Mouse (Mus musculus): ENCODE measurements around the gene Rab5if. TPM values are rescaled to one million over a fixed set of nuclear protein-coding genes. Genes with fewer than 3 reads are reported as not detected.
"Not testable (repeated sequence)": the region's sequence is repeated elsewhere in the genome, so short reads cannot be mapped to it uniquely, and the experiment has no call there.

The Rab5if gene
- polyA plus RNA-seq, 1 experiment from 2014 or later: 311 TPM

DNA sequence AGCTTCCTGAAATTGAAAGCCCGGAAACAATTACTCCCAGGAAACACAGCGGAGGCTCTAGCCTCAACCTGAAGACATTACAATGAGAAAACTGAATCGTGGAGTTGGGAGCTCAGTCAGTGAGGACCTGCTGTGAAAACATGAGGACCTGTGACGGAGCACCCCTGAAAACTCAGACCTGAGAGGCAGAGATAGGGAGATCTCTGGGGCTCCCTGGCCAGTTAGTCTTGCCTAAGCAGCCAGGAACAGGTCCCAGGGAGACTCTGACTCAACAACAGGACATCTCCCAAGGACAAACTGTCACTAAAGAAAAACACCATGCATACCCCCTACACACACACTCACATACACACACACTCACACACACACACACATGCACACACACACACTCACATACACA is 35.4 kb downstream of the Rab5if start:
- Histone ChIP-seq H3K27me3 (replicated peaks) (no peaks in the 10 kb centered on the region), H3K4me2 (replicated peaks) (no peak overlapping the region), H3K36me3 (no peaks in the 10 kb centered on the region), H3K9ac (no peak overlapping the region), H3K4me1 (replicated peaks) (0 out of 2 replicates have a peak, but pooled peaks cover 2% of the 10 kb centered on the region), H3K4me3 (replicated peaks) (no peak overlapping the region), H3K9me3 (no peaks in the 10 kb centered on the region), H3K27ac (no peak overlapping the region)
- ATAC-seq: no peak
- 59% methylated on average over 4 of the region's 4 CpGs for WGBS

DNA sequence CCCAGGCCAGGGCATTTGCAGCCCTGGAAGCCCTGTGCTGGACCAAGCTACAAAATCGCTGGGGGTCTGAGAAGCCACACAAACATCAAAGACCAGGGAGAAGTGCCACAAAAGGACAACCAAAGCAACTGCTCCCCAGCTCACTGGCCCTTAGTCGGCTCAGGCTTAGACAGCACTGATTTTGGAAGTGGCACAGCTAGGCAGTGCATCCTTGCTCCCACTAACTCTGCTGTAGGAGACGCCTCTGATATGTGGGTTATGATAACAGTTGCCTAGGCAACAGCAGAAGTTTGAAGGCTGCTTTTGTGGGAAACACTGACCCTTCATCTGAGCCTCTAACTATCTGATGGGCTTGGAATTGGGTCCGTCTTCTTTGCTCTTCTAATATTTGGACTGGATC is 36.3 kb downstream of the Rab5if start:
- H3K27me3 ChIP-seq (replicated peaks): no peaks in the 10 kb centered on the region
- no peak overlapping the region for H3K9ac ChIP-seq
- H3K4me3 ChIP-seq (replicated peaks): no peak overlapping the region
- no peak overlapping the region for H3K27ac ChIP-seq
- no peaks in the 10 kb centered on the region for H3K9me3 ChIP-seq
- 52% methylated on average over 4 of the region's 4 CpGs for WGBS
- no peak overlapping the region for H3K4me2 ChIP-seq (replicated peaks)
- H3K4me1 ChIP-seq (replicated peaks): 0 out of 2 replicates have a peak, but pooled peaks cover 2% of the 10 kb centered on the region
- H3K36me3 ChIP-seq: no peaks in the 10 kb centered on the region
- no peak for ATAC-seq

DNA sequence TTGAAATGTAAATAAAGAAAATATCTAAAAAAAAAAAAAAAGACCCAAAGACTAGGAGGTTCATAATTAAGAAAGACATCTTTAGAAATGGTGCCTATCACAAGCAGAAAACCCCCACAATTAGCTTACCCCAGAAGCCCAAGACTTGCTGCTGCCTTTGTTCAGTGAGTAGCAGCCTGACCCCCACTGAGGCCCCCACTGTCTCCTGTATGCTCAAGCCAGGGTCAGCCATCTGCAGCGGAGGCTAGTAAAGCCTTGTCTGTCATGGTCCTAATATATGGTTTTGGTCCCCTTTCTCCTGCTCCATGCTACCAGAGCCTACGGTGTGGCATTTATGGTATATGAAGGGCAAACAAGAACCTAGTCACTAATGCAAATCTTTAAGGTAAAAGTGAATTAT is 38.4 kb downstream of the Rab5if start:
- Histone ChIP-seq H3K4me3 (replicated peaks) (no peak overlapping the region), H3K27ac (no peak overlapping the region), H3K27me3 (replicated peaks) (no peaks in the 10 kb centered on the region), H3K9me3 (no peaks in the 10 kb centered on the region), H3K4me1 (replicated peaks) (no peaks in the 10 kb centered on the region), H3K9ac (no peak overlapping the region), H3K36me3 (no peaks in the 10 kb centered on the region), H3K4me2 (replicated peaks) (no peak overlapping the region)
- ATAC-seq: no peak
- 66% methylated on average over 2 of the region's 2 CpGs for WGBS

DNA sequence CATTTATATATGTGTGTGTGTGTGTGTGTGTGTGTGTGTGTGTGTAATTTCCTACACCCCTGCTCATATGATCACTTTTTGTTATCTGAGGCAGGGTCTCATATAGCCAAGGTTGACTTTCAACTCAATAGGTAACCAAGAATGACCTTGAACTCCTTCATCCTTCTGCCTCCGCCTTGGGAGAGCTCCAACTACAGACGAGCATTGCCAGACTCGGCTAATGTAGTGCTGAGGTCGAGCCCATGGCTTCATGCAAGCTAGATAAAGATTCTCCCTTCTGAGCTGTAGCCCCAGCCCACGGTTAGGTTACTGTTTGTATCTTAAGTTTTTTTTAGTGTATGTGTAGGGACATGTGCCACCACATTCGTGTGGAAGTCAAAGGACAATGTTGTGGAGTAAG is 39.0 kb downstream of the Rab5if start:
- H3K27ac ChIP-seq: no peak overlapping the region

DNA sequence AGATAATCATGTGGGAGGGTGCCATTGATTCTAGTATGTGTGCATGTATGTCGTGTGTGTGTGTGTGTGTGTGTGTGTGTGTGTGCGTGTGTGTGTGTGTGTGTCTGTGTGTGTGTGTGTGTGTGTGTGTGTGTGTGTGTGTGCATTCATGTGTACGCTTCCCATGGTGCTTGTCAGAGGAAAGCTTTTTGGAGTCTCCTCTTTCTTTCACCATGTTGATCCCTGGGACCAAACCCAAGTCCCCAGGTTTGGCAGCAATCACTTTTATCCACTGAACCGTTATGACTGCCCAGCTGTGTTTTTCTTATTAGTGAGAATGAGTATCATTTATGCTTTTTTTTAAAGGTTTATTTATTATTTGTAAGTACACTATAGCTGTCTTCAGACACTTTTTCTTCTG is 39.5 kb downstream of the Rab5if start:
- not testable (repeated sequence) for H3K4me1 ChIP-seq (replicated peaks); H3K27ac ChIP-seq; H3K27me3 ChIP-seq (replicated peaks); H3K36me3 ChIP-seq; H3K9ac ChIP-seq; H3K9me3 ChIP-seq; ATAC-seq; H3K4me3 ChIP-seq (replicated peaks); H3K4me2 ChIP-seq (replicated peaks)
- WGBS: 74% methylated on average over 4 of the region's 4 CpGs

More for the DNA sequence above, 39.0 kb downstream of the Rab5if start:
- Histone ChIP-seq H3K4me3 (replicated peaks) (no peak overlapping the region), H3K27me3 (replicated peaks) (no peaks in the 10 kb centered on the region), H3K4me2 (replicated peaks) (no peak overlapping the region), H3K4me1 (replicated peaks) (no peaks in the 10 kb centered on the region), H3K36me3 (no peaks in the 10 kb centered on the region), H3K9ac (no peak overlapping the region), H3K9me3 (no peaks in the 10 kb centered on the region)
- no peak for ATAC-seq
- WGBS: 61% methylated on average over 6 of the region's 6 CpGs

DNA sequence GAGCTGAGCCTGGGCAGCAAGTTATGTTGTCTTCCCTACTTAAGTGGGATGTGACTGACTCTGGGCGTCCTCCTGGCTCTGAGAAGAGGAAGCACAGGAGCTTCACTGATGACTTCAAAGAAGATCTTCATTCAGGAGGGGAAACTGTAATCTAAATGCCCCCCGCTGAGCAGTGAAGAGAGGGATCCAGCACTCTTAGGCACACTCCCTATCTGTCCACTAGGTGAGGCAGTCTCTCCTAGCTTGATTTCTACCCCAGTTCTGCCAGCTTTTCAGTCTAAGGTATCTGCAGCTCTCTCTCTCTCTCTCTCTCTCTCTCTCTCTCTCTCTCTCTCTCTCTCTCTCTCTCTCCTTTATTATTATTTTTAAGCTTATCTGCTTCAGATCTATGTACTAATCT is 40.4 kb downstream of the Rab5if start:
- Histone ChIP-seq H3K9ac (no peak overlapping the region), H3K4me1 (replicated peaks) (no peaks in the 10 kb centered on the region), H3K36me3 (no peaks in the 10 kb centered on the region), H3K27ac (no peak overlapping the region), H3K4me2 (replicated peaks) (no peak overlapping the region), H3K4me3 (replicated peaks) (no peak overlapping the region), H3K27me3 (replicated peaks) (no peaks in the 10 kb centered on the region), H3K9me3 (no peaks in the 10 kb centered on the region)
- ATAC-seq: no peak
- WGBS: 31% methylated on average over 2 of the region's 2 CpGs

DNA sequence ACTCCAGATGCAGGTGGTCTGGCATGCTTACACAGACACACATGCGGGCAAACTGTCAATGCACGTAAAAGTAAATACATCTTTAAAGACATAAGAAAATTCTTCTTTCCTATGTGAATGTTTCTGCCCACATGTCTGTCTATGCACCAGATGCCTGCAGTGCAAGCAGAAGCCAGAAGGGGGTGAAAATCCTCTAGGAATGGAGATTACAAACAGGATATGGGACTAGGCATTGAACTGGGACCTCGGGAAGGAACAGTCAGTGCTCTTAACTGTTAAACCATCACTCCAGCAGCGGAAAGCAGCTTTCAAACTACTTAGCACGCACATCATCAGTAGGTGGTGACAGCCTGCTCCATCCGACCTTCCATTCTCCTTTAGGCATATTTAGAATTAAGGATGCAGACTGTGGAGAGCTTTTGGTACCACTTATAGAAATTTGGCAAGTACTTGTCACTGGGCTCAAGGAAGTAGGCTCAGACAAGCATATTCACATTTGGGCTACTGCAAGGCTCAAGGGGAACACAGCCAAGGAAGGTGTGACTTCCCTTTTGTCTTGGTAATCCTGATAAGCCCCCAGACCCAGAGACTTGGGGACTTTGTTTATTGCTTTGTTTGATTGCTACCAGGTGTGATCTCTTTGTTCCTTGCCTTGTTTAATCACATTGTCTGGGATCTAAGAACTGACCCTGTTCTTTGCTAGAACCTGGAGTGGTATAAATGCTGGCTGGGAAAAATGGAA is 42.2 kb downstream of the Rab5if start:
- no peaks in the 10 kb centered on the region for H3K27me3 ChIP-seq (replicated peaks)
- ATAC-seq: no peak
- no peaks in the 10 kb centered on the region for H3K36me3 ChIP-seq
- no peak overlapping the region for H3K27ac ChIP-seq
- no peak overlapping the region for H3K9ac ChIP-seq
- no peak overlapping the region for H3K4me2 ChIP-seq (replicated peaks)
- H3K4me3 ChIP-seq (replicated peaks): no peak overlapping the region
- WGBS: 25% methylated on average over 6 of the region's 6 CpGs
- H3K9me3 ChIP-seq: no peaks in the 10 kb centered on the region
- H3K4me1 ChIP-seq (replicated peaks): no peaks in the 10 kb centered on the region

DNA sequence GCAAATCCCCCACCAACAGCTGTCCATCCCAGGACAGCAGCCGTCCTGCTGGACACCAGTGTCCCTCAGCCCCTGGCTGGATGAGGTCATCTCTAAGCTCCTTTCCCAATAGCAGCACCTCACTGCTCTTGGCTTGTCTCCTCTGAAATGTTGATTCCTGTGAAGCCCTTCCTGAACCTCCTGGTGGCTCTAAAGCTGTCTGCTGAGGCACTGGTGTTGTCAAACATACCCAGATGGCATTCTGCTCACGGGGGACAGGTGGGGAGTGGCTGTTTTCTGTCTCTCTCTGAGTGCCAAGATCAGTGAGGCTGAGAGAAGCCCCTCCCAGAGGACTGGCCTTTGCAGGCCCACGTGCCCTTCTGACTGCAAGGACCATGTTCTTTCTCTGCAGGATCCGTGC is 43.0 kb downstream of the Rab5if start:
- WGBS: 33% methylated on average over 4 of the region's 4 CpGs
- not testable (repeated sequence) for H3K27me3 ChIP-seq (replicated peaks); H3K9me3 ChIP-seq; H3K36me3 ChIP-seq; H3K4me1 ChIP-seq (replicated peaks); H3K4me2 ChIP-seq (replicated peaks); H3K9ac ChIP-seq; H3K27ac ChIP-seq; H3K4me3 ChIP-seq (replicated peaks); ATAC-seq

DNA sequence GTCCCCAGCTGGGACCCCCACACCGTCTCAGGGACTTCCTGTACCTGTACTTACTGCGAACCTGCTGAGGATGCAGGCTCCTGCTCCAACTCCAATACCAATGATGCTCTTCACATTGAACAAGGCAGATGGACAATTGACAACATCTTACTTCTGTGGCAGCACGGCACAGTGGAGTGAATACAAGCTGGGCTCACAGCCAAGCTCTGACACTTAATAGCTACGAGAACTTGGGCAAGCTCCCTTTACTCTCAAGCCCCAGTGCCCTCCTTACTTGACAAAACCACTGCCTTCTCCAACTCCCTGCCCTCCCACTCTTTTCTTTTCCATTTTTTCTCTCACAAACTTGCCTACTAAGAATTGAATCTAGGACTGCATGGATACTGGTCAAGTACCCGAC is 50.3 kb downstream of the Rab5if start:
- no peak overlapping the region for H3K4me2 ChIP-seq (replicated peaks)
- H3K27me3 ChIP-seq (replicated peaks): no peaks in the 10 kb centered on the region
- 69% methylated on average over 5 of the region's 5 CpGs for WGBS
- H3K9ac ChIP-seq: no peak overlapping the region
- no peak for ATAC-seq
- H3K36me3 ChIP-seq: no peaks in the 10 kb centered on the region
- H3K4me3 ChIP-seq (replicated peaks): no peak overlapping the region
- no peaks in the 10 kb centered on the region for H3K4me1 ChIP-seq (replicated peaks)
- H3K27ac ChIP-seq: no peak overlapping the region
- H3K9me3 ChIP-seq: no peaks in the 10 kb centered on the region

DNA sequence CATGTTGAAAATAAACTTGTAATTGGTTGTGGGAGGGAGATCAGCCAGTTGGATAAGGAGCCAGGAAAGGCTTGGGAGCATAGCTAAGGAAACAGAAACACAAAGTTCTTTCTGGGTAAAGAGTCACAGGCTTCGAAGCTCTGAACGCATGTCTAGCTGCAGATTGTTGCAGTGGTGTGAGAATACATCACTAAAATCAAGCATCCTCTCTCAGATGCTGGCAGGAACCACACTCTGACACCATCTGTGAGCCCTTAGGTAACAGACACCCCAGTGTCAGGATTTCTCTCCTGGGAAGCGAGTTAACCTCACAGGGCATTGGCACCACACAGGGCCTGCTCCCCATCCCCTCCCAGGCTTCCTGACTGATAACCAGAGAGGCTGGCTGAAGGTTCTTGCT is 52.6 kb downstream of the Rab5if start:
- H3K9ac ChIP-seq: no peak overlapping the region
- H3K27ac ChIP-seq: no peak overlapping the region
- H3K36me3 ChIP-seq: no peaks in the 10 kb centered on the region
- no peaks in the 10 kb centered on the region for H3K4me1 ChIP-seq (replicated peaks)
- no peaks in the 10 kb centered on the region for H3K9me3 ChIP-seq
- ATAC-seq: no peak
- no peak overlapping the region for H3K4me2 ChIP-seq (replicated peaks)
- H3K4me3 ChIP-seq (replicated peaks): no peak overlapping the region
- no peaks in the 10 kb centered on the region for H3K27me3 ChIP-seq (replicated peaks)
- 74% methylated on average over 3 of the region's 3 CpGs for WGBS

DNA sequence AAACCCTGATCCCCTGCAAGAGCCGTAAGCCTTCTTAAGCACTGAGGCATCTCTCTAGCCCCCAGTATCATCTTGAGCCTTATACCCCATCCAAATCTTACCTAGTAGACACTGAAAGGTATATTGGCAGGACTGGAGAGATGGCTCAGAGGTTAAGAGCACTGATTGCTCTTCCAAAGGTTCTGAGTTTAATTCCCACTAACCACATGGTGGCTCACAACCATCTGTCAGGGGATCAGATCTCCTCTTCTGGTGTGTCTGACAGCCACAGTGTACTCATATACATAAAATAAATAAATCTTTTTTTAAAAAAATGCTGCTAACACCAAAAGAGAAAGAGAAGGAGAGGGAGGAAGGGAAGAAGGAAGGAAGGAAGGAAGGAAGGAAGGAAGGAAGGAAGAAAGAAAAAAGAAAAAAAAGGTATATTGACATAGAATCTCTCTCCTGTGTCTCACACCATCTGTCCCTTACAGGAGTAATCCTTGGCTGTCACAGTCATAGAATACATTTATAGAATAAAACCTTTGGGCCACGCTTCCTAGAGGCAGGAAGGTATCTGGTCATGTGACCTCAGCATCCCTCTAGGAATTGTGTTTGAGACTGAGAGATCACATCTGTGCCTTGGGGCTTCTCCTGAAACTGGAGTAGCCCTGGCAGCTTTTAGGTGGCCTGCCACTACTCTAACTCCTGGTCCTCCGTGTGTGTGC is 53.6 kb downstream of the Rab5if start:
- Histone ChIP-seq H3K27ac (no peak overlapping the region), H3K36me3 (no peaks in the 10 kb centered on the region), H3K4me2 (replicated peaks) (no peak overlapping the region), H3K4me1 (replicated peaks) (no peaks in the 10 kb centered on the region), H3K27me3 (replicated peaks) (no peaks in the 10 kb centered on the region), H3K9ac (no peak overlapping the region), H3K4me3 (replicated peaks) (no peak overlapping the region), H3K9me3 (no peaks in the 10 kb centered on the region)
- WGBS: 86% methylated on average over 3 of the region's 3 CpGs
- ATAC-seq: no peak

DNA sequence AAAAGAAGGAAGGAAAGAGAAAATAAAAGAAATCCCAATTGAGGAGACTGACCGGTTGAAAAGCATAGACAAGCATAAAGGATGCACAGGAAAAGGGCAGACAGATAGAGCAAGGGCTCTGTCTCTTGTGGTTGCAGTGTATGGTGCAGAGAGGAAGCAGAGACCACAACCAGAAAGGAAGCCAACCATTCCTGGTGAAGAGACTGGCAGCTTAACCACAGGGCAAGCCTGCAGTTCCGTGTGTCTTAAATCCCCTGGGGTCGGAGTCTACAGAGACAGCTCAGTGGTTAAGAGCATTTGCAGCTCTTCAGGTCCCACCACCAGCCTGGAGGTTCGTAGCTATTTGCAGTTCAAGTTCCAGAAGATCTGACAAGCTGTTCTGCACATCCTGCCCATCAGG is 55.6 kb downstream of the Rab5if start:
- Histone ChIP-seq H3K4me2 (replicated peaks) (no peak overlapping the region), H3K4me3 (replicated peaks) (no peak overlapping the region), H3K27me3 (replicated peaks) (no peaks in the 10 kb centered on the region)

DNA sequence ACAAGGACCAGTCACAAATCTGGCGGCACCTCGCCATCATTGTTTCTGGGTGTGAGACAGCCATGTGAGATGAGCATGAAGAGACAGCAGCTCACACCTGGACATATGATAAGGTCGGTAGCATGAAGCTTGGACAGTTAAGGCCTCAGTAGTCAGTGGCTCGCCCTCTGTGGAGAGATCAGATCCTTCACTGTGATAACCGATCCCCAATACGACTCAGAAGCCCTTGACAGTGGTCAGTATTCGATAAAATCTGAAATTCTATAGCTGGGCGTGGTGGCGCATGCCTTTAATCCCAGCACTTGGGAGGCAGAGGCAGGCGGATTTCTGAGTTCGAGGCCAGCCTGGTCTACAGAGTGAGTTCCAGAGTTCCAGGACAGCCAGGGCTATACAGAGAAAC is 56.3 kb downstream of the Rab5if start:
- H3K4me1 ChIP-seq (replicated peaks); H3K9ac ChIP-seq; H3K4me2 ChIP-seq (replicated peaks); ATAC-seq; H3K36me3 ChIP-seq; H3K4me3 ChIP-seq (replicated peaks); H3K27ac ChIP-seq; H3K9me3 ChIP-seq; H3K27me3 ChIP-seq (replicated peaks): not testable (repeated sequence)
- WGBS: 90% methylated on average over 11 of the region's 11 CpGs

More for the DNA sequence above, 55.6 kb downstream of the Rab5if start:
- Histone ChIP-seq H3K36me3 (no peaks in the 10 kb centered on the region), H3K27ac (no peak overlapping the region), H3K9me3 (no peaks in the 10 kb centered on the region), H3K4me1 (replicated peaks) (no peaks in the 10 kb centered on the region), H3K9ac (no peak overlapping the region)
- WGBS: 61% methylated on average over 4 of the region's 4 CpGs
- ATAC-seq: no peak

All from intestine, embryonic 15.5 days (tissue).